Mouse (Mus musculus): ENCODE data around the gene Nck2.

DNA sequence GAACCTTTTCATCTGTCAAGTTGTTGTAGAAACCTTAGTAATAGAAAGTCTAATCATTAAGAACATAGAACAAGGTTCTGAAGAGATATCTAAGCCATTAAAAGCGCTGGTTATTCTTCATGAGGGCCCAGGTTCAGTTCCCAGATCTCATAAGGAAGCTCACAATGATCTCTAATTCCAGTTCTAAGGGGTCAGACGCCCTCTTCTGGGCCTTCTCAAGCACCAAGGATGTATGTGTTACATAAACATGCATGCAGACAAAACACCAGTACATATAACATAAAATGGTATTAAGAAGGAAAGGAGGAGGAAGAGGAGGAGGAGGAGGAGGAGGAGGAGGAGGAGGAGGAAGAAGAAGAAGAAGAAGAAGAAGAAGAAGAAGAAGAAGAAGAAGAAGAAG is 145.5 kb downstream of the Nck2 start:
- no peak for TF ChIP-seq GATA1 (IDR thresholded peaks at IDR 0.05; ENCODE audit: borderline replicate concordance, low read length)
- TF ChIP-seq FLI1 (IDR thresholded peaks at IDR 0.05; ENCODE audit: low read length): no peak

All from megakaryocyte, embryonic 14.5 days (primary cell).